Mouse (Mus musculus): ENCODE measurements around the gene Cul9.

DNA sequence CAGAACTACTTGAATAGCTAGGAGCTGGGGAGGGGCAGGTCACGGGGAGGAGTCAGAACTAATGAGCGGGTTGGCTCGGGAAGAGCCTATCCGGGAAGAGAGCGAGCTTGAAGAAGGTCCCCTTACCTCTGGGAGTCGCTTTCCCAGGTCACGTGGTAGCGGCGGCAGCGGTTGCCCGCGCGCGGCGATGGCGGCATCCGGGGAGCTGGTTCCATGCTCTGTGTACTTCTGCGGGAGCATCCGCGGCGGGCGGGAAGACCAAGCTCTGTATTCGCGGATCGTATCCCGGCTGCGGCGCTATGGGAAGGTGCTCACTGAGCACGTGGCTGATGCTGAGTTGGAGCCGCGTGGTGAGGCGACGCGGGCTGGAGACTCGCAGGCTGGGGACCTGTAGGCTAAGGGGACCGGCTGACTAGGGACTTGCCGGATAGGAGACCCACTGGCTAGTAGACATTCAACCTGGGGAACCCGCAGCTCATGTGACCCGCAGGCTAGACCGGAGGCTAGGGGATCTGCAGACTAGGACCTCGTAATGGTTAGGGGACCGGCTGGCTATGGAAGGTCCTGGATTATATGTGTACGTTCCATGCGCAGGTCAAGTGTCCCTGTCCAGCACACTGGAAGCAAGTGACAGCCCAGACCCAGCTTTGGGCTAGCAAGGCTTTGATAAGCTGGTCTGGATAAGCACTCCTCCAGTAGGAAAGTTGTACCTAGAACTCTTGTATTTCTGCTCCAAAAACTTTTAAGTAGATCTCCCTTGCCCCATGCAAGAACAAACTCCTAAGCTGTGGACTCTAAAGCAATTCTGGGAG is 49.4 kb downstream of the Cul9 start, which contains the start of gene Dnph1:
- no peak for TF ChIP-seq CTCF (IDR thresholded peaks at IDR 0.05; ENCODE audit: low read depth, low read length)
- no peak for TF ChIP-seq TAL1 (conservative IDR thresholded peaks at IDR 0.05; ENCODE audit: low read depth, low read length)
- TF ChIP-seq GATA1 (IDR thresholded peaks at IDR 0.05; ENCODE audit: borderline replicate concordance, low read length) = no peak
- TF ChIP-seq POLR2AphosphoS5 (IDR thresholded peaks at IDR 0.05; ENCODE audit: insufficient replicate concordance, low read depth, low read length) = no peak
